Mouse (Mus musculus): ENCODE measurements around the gene Fam171a2.
A peak's percentile ranks its signal among the peaks of the same experiment; 100 is the strongest.

Fam171a2 gene

GRCm38 (mm10) chr11:102408344-102408876, 39.1 kb downstream of the Fam171a2 start:
- DNase-seq = peak; percentile 95

GRCm38 (mm10) chr11:102407834-102408215, 39.7 kb downstream of the Fam171a2 start, which contains the start of gene Slc25a39:
TSS of gene Slc25a39 (minus strand) at chr11:102407946.
- DNase-seq = no peak

DNA sequence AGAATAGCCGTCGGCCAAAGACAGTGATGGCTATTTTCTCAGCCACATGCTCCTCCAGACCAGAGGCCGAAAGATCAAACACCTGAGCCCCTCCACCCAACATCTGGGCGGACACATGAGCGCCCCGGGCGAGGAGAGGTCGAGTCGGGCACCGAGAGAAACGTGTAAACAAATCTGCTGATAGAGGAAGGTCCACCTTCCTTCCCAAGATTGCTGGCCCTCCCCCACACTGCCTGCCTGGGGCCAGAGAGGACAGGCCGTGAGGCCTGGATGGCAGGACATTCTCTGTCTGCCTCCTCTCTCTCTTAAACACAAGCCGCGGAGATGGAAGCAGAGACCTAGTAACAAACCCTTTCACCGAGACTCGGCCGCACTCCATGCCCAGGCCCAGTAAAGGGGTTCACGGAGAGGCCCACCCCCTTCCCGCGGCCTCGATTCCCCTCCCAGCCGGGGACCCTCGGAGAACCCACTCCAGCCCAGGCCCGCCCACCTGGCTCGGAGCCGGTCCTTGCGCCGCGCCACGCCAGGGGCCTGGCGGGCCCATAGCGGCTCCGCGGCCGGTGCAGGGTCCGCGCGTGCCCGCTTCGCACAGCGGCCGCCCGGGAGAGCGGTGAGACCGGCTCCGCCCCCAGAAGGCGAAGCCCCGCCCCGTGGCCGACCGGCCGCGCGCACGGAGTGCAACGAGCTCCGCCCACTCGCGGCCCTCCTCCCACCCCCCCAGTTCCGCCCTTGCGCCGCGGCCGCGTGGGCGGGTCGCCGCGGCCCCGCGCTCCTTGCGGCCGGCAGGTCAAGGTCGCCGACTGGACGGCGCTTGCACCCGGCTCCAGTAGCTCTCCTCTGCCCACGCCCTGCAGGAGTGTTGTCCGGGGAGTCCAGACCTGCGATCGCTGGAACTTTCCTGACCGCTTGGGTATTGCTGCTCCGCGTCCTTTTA, 40.3 kb downstream of the Fam171a2 start:
- peak; percentile 95 for DNase-seq

DNA sequence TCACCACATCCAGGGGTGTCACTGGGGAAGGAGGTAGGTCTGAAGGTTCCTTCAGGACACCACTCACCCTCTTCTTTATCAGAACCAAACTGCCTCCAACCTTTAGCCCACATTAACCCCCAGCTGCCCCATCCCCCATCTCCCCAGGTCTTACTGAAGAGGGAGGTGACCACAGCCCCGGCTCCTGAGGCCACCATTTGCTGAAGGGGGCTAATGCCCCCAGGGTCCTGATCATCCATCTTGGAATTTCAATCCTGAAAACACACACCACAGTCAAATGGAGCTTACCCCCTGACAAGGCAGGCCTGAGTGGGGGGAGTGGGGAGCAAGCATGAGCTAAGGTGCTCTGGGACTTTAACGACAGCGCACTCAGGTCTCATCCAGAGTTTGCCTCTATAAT, 41.1 kb downstream of the Fam171a2 start:
- peak; percentile 8 for DNase-seq

GRCm38 (mm10) chr11:102405544-102406285, 41.8 kb downstream of the Fam171a2 start:
- DNase-seq = no peak

- no peak for DNase-seq
Observed at GRCm38 (mm10) chr11:102404161-102405010, 43.1 kb downstream of the Fam171a2 start.

DNA sequence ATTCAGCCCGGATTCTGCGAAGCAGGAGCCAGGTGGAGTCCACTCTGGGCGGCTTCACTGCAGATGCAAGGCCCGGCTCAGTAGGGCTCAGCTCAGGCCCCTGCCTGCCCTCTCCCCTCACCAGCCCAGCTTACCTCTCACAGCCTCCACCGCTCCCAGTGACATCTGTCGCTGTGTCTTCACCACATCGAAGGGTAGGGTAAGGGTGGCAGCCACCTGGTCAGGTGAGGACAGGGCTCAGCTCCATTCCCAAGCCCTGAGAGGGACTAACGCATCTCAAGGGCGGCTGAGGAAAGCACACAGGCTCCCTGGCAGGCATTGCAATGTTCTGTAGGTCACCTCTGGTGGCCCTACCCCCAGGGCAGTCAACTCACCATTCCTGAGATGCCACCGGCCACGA, 43.8 kb downstream of the Fam171a2 start:
- no peak for DNase-seq

DNA sequence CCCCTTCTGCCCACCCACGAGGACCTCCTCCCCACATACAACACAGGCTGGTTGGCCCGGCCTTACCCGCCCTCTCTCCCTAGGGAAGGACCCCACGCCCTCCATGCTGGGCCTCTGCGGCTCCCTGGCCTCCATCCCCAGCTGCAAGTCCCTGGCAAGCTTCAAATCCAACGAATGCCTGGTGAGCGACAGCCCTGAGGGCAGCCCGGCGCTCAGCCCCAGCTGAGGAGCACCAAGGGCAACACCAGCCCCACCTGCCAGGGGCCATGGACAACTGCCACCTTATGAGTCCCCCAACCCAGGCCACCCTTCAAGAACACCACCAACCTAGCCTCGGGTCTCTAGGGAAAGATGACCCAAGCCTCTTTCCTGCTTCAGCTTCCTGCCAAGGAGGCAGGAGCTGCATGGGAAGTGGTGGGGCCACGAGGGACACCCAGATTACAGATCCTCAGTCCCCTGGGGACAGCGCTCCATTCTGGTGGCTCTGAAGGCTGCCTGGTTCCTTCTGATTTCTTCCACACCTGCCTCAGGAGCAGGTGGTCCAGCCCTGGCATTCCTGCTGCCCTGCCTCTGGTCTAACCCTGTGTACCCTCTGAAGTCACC, 45.5 kb downstream of the Fam171a2 start:
- no peak for DNase-seq

- no peak for DNase-seq
Observed at GRCm38 (mm10) chr11:102400513-102401084, 46.9 kb downstream of the Fam171a2 start.

DNA sequence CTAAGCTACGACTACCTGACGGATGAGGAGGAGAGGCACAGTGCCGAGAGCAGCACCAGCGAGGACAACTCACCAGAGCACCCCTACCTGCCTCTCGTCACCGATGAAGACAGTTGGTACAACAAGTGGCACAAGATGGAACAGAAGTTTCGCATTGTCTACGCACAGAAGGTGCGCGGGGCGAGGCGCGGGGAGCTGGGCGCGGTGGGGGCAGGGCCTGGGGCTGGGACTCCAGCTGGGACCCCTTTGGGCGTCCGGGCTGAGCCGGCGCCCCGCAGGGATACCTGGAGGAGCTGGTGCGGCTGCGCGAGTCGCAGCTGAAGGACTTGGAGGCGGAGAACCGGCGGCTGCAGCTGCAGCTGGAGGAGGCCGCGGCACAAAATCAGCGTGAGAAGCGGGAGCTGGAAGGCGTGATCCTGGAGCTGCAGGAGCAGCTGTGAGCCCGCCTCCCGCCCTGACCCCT, 47.8 kb downstream of the Fam171a2 start:
- DNase-seq = no peak

DNA sequence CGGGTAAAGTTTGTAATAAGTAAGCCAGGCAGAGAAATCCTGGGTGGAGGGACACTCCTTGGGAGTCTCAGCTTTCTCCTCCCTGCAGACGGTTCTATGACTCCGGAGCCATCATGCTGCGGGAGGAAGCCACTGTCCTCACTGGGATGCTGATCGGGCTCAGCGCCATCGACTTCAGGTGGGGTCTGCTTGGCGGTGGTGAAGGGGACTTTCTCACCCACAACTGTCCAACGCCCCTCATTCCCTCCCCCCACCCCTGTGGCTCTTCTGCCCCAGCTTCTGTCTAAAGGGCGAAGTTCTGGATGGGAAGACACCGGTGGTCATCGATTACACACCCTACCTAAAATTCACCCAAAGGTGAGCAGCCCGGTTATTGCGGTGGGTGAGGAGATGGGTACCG, 48.4 kb downstream of the Fam171a2 start:
- no peak for DNase-seq

GRCm38 (mm10) chr11:102398007-102398825, 49.3 kb downstream of the Fam171a2 start:
- no peak for DNase-seq

DNA sequence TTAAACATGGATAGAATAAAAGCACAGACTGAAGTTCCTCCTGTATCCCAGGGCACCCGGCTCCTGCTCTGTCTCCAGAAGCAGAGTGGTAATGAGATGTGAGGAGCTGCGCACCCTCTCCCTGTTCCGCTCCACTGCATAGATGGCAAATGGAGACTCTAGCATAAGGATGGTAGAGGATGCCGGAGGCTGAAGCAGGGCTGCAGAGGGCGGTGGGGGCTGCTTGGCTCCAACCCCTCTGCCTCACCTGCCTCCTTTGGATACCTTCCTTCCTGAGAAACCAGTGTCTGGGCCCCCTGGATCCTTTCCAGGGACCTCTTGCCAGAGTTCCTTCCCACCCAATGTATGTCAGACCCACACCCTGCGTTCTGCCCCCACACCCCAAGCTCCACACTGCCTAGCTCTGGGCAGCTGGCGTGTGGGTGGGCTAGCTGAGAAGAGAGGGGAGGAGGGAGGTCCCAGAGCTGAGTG, 50.8 kb downstream of the Fam171a2 start:
- DNase-seq = no peak

- DNase-seq = no peak
Observed at GRCm38 (mm10) chr11:102396263-102396662, 51.2 kb downstream of the Fam171a2 start.

DNA sequence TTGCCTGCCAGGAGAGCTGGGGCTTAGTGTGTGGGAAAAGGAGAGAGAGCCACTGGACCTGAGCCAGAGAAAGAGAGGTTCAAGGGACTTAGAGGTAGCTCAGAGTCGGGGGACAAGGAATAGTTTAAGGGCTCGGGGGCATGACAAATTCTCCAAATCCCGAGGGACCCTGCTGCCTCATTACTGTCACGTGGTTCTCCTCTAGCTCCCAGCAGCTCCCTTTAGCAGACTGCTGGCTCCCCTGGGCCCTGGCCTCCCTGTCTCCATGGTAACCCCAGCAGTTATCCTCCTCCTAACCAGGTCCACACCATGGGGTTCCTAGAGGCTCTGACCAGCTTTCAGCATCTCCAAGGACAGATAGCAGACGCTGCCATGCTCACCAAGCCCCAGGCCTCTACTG, 52.2 kb downstream of the Fam171a2 start:
- DNase-seq = no peak

DNA sequence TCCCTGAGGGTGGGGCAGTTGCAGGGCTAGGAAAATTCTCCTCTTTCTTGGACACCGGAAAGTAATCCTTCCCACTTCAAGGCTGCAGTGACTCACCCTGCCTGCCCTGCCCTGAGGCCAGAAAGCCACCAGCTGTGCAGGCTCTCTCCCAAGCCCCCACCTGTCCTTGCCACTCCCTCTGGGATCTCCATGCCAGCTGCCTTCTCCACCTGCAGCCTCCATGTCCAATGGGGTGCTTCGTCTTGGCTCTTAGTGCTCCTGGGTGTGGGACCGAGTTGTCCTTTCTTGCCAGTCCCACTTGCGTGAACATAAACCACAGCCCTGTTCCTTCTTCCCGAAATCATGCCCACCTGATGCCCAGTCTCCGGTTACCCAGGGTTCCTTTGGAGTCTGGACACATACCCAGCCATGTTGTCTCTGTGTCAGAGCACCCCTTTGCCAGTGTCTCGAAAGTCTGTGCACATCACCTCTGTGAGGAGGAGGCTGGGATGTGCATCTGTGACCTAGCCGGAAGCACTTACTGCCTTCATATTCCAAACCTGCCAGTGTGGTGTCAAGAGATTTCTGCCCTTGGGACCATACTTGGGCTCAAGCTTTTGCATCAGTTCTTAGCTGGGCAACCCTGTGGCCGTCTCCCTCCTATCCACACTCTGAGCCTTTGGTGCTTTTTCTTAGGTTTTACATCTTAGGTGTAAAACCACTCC, 52.9 kb downstream of the Fam171a2 start:
- DNase-seq = no peak

- DNase-seq = peak; percentile 39
Observed at GRCm38 (mm10) chr11:102393719-102394420, 53.6 kb downstream of the Fam171a2 start.

DNA sequence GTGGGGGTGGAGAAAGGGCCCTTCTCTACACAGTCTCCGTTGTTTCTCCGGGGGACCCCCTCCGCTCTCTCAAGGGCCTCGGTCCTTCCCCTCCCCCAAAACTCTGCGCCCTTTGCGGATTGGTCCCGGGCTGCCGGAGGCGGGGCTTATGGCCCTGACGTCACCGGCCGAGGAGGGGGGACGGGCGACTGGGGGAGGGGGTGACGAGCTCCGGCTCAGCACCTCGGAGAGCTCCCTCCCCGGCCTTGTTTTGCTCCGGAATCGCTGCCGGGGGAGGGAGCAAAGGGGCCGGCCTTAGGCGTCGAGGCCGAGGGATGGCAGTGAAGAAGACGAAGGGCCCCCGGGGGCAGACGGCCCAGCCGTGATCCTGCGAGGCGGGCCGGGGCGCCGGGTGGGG, 54.2 kb downstream of the Fam171a2 start, which contains the start of gene Rundc3a:
Gene Rundc3a, plus strand, starts transcription at position 166 of the 397 bp plus-strand sequence.
- DNase-seq = peak; percentile 93

Measured in thymus, postnatal 14 days (tissue).